Mouse (Mus musculus) stomach, postnatal 0 days (tissue): ENCODE data around the gene Sat2.

Experiments
- CTCF ChIP-seq: IDR thresholded peaks from 2 replicates; pipeline ENCODE4 v1.5.1; 2016; ENCODE audit warnings: antibody characterized with exemption, low read depth, mild to moderate bottlenecking, moderate library complexity
- EP300 ChIP-seq: optimal IDR thresholded peaks from 2 replicates; pipeline ENCODE3; 2016; ENCODE audit warnings: antibody characterized with exemption

DNA sequence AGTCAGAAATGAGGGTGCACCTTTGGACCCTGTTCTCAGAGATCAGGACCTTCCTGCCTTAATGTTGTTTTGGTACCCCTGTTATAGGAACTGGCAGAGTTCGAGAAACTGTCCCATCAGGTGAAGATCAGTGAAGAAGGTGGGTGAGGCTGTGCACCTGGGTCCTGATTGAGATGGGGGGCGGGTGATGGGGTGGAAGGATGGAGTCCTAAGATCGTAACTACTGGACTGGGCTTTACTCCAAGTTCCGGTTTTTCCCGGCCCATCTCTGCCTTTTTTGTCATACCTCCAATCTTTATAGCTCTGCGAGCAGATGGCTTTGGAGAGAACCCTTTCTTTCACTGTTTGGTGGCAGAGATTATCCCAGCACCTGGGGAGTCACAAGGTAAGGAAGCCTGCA, 582 bp downstream of the Sat2 start:
- no peak for TF ChIP-seq CTCF
- no peak for TF ChIP-seq EP300
